Mouse (Mus musculus) thymus, adult 2 months (tissue): ENCODE data around the gene AC134908.4. TPM values are rescaled to one million over a fixed set of nuclear protein-coding genes. Genes with fewer than 3 reads are reported as not detected.

ENCODE experiments used
- DNase-seq: peaks from one replicate; pipeline ENCODE4 v3.0.0; 2021
- H3K27ac ChIP-seq: fragments of 200-500 bp; 2 replicates; pipeline ENCODE4 v1.5.1; 2012; ENCODE audit warnings: low read length, control low read depth; ENCODE audit not compliant: control insufficient read depth, insufficient read depth
- H3K27me3 ChIP-seq: fragments of 200-500 bp; 2 replicates; pipeline ENCODE4 v1.6.1; 2012; ENCODE audit warnings: mild to moderate bottlenecking, low read length, moderate library complexity, mixed read lengths; ENCODE audit not compliant: control insufficient read depth, insufficient read depth
- H3K36me3 ChIP-seq: fragments of 200-500 bp; 2 replicates; pipeline ENCODE4 v1.6.1; 2012; ENCODE audit warnings: mild to moderate bottlenecking, low read length, moderate library complexity; ENCODE audit not compliant: control insufficient read depth, insufficient read depth
- H3K4me1 ChIP-seq: fragments of 200-500 bp; replicated peaks from 2 replicates; pipeline ENCODE4 v1.6.1; 2012; ENCODE audit warnings: low read length; ENCODE audit not compliant: control insufficient read depth, insufficient read depth
- H3K4me3 ChIP-seq: fragments of 200-500 bp; 2 replicates; pipeline ENCODE4 v1.5.1; 2012; ENCODE audit warnings: mild to moderate bottlenecking, low read length, control low read depth, moderate library complexity; ENCODE audit not compliant: control insufficient read depth, insufficient read depth
- CTCF ChIP-seq: fragments of 200-500 bp; IDR thresholded peaks from 2 replicates; pipeline ENCODE4 v1.5.1; 2012; ENCODE audit warnings: mild to moderate bottlenecking, control low read depth, low read length, moderate library complexity, borderline replicate concordance; ENCODE audit not compliant: control insufficient read depth, poor library complexity, insufficient read depth; ENCODE audit errors: extremely low read depth
- POLR2A ChIP-seq: fragments of 200-500 bp; IDR thresholded peaks from 2 replicates; pipeline ENCODE4 v1.6.1; 2012; ENCODE audit warnings: mild to moderate bottlenecking, low read length, control low read depth, moderate library complexity; ENCODE audit not compliant: control insufficient read depth, poor library complexity, insufficient read depth; ENCODE audit errors: extremely low read depth
- WGBS: fragments of 180-500 bp; shearing (Covaris S2); methylation state at CpG from one replicate; pipeline ENCODE4 v1.1.7; 2018; 5-methylcytosine and 5-hydroxymethylcytosine counted together
- polyA plus RNA-seq: library from polyadenylated mRNA; depleted of rRNA; stranded (reverse); fragments of >200 nt; gene quantifications from 2 replicates; pipeline ENCODE4 v1.2.3, GENCODE M21; 2012

Gene AC134908.4
- polyA plus RNA-seq, 1 experiment, result 1.1 TPM

- Histone ChIP-seq H3K27ac (no peak overlapping the region), H3K27me3 (no peaks in the 10 kb centered on the region), H3K4me1 (peaks cover 46% of the 10 kb centered on the region), H3K4me3 (peak overlapping the region; percentile 93), H3K36me3 (peaks cover 4% of the 10 kb centered on the region; the same call in 1 of the 2 replicates)
- WGBS, result 60% methylated on average over 21 of the region's 21 CpGs
- no peak for DNase-seq
- no peak for TF ChIP-seq CTCF
- no peak for TF ChIP-seq POLR2A
These were observed 36.2 kb upstream of the AC134908.4 start for GRCm38 (mm10) chr17:25831451-25832281.

GRCm38 (mm10) chr17:25830806-25831431 is 35.5 kb upstream of the AC134908.4 start:
- no peak for TF ChIP-seq POLR2A
- no peak for TF ChIP-seq CTCF
- Histone ChIP-seq H3K27ac (no peak overlapping the region), H3K4me3 (no peak overlapping the region), H3K36me3 (peaks cover 4% of the 10 kb centered on the region; the same call in 1 of the 2 replicates), H3K27me3 (no peaks in the 10 kb centered on the region), H3K4me1 (peaks cover 41% of the 10 kb centered on the region)
- WGBS, result 95% methylated on average over 14 of the region's 14 CpGs
- no peak for DNase-seq

- Histone ChIP-seq H3K4me3 (no peak overlapping the region), H3K4me1 (peaks cover 41% of the 10 kb centered on the region), H3K27ac (no peak overlapping the region), H3K27me3 (no peaks in the 10 kb centered on the region), H3K36me3 (peaks cover 4% of the 10 kb centered on the region; the same call in 1 of the 2 replicates)
- WGBS, result 97% methylated on average over 4 of the region's 4 CpGs
- TF ChIP-seq POLR2A (no peak), CTCF (no peak)
- no peak for DNase-seq
These were observed 34.8 kb upstream of the AC134908.4 start for GRCm38 (mm10) chr17:25830200-25830753.

- H3K4me1 ChIP-seq, result peaks cover 42% of the 10 kb centered on the region
These were observed 34.1 kb upstream of the AC134908.4 start for GRCm38 (mm10) chr17:25829558-25830017.

DNA sequence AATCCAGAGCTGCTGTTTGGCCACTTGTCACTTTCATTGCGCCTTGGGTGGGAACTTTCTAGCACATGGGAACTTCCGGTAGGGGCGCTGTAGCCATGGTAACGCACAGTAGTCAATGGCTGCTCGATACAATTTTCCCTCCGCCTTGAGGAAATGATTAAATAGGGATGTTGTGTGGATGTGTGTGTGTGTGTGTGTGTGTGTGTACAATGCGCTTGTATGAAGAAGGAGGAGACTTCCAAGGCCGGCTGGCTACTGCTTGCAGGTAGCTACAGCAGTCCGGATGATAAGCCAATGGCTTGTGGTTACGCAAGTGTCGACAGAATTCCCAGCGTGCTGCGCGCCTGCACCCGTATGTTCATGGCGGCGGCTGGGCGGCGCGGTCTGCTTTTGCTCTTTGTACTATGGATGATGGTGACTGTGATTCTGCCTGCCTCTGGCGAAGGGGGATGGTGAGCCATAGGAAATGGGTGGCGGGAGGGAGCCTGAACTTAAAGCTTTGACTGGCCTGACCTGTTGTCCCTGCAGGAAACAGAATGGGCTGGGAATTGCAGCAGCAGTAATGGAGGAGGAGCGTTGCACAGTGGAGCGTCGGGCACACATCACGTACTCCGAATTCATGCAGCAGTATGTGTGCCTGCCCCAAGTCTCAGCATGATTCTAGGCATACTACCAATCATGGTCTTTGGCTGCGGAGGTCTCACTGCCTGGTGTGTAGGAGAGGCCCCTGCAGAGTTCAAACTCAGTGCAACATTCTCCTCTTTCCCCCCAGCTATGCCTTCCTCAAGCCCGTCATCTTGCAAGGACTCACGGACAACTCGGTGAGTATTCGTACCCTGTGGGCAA is 33.5 kb upstream of the AC134908.4 start, which contains the start of gene Jmjd8:
Gene Jmjd8, plus strand, starts transcription at position 156 of the 846 bp plus-strand sequence.
- H3K27me3 ChIP-seq, result no peaks in the 10 kb centered on the region
- peak within 1 kb of the TSS; percentile 79 for H3K4me3 ChIP-seq
- peaks cover 4% of the 10 kb centered on the region; the same call in 1 of the 2 replicates for H3K36me3 ChIP-seq
- H3K27ac ChIP-seq, result peak within 1 kb of the TSS; percentile 59
- DNase-seq, result peak; percentile 76
- 2% methylated on average over 32 of the region's 32 CpGs for WGBS
- TF ChIP-seq CTCF (0 out of 2 replicates have a peak, but pooled peaks have one; percentile 15), POLR2A (peak; percentile 71; the same call in 1 of the 2 replicates)
- peaks cover 42% of the 10 kb centered on the region for H3K4me1 ChIP-seq

More at GRCm38 (mm10) chr17:25829558-25830017, 34.1 kb upstream of the AC134908.4 start:
- no peak for TF ChIP-seq POLR2A
- TF ChIP-seq CTCF, result no peak
- no peaks in the 10 kb centered on the region for H3K27me3 ChIP-seq
- peak overlapping the region; percentile 79 for H3K4me3 ChIP-seq
- no peak overlapping the region for H3K27ac ChIP-seq
- peaks cover 4% of the 10 kb centered on the region; the same call in 1 of the 2 replicates for H3K36me3 ChIP-seq
- WGBS, result 55% methylated on average over 8 of the region's 8 CpGs
- DNase-seq, result no peak
